Mouse (Mus musculus) heart, postnatal 0 days (tissue): ENCODE data around the gene Lhx4.

Source experiments
- CTCF ChIP-seq: IDR thresholded peaks from 2 replicates; pipeline ENCODE4 v1.5.1; 2016; ENCODE audit warnings: antibody characterized with exemption, control low read depth, low read depth
- EP300 ChIP-seq: IDR thresholded peaks from 2 replicates; pipeline ENCODE4 v1.6.1; 2016; ENCODE audit warnings: antibody characterized with exemption, low read depth

- TF ChIP-seq EP300 (no peak), CTCF (no peak)
Measured at GRCm38 (mm10) chr1:155736096-155736825, 15.2 kb downstream of the Lhx4 start.
